Mouse (Mus musculus): ENCODE data around the gene Fitm1.

GRCm38 (mm10) chr14:55567496-55567895 is 7.9 kb upstream of the Fitm1 start:
- no peak for TF ChIP-seq EP300 (IDR thresholded peaks at IDR 0.05; ENCODE audit: low read depth)
- TF ChIP-seq CTCF (IDR thresholded peaks at IDR 0.05; ENCODE audit: low read depth) = no peak
